Comparison of ENCODE assay signal across 19 mouse cellular contexts in the genomic region with DNA sequence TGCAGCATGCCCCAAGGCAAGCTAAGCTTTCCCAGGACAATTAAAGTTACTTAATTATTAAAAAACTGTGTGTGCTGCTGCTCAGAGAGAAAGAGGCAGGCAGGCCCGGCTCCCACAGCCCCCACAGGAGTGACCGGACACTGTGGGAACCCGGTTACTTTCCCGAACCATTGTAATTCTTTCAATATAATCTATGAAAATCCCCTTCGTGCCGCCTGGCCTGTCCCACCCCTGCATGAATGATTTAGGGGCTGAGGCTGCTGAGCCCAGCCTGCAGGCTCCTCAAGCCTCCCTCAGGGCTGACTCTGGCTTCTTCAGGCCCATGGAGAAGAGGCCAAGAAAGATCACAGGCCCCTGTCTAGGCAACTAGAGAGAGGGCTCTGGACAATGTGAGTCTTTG. TPM values are rescaled to one million over a fixed set of nuclear protein-coding genes. Genes with fewer than 3 reads are reported as not detected.
A peak's percentile ranks its signal among the peaks of the same experiment; 100 is the strongest.
DNase-seq lines count a peak whose midpoint lies in the region; ATAC-seq and TF ChIP-seq lines count a peak whose summit lies in the region.
"Had no signal": no experiment of that assay in that cellular context is flagged by ENCODE, and none has a peak within 500 bp of the region (broad histone marks: within the 10 kb centered on the region; RNA-seq: fewer than 3 reads in every experiment).

No protein-coding gene starts in this region.

- ATAC-seq in forebrain, embryonic 14.5 days, result no peak; the same call in 1 of the 2 replicates
- no peak for ATAC-seq in forebrain, embryonic 15.5 days (replicated peaks)
- peak; percentile 84 for ATAC-seq in midbrain, embryonic 11.5 days (ENCODE audit: low FRiP score)
- ATAC-seq in midbrain, postnatal 0 days (ENCODE audit: low FRiP score), result no peak
- ATAC-seq in stomach, embryonic 16.5 days (ENCODE audit: insufficient read depth, low FRiP score), result no peak
- ATAC-seq: intestine, embryonic 15.5 days had no signal

- H3K4me1 ChIP-seq in forebrain, embryonic 14.5 days (ENCODE audit: control insufficient read depth, insufficient read depth, low read length), result peaks cover 6% of the 10 kb centered on the region; the same call in 1 of the 2 replicates
- H3K4me1 ChIP-seq in forebrain, embryonic 15.5 days, result peaks cover 10% of the 10 kb centered on the region
- H3K4me1 ChIP-seq in midbrain, embryonic 11.5 days (ENCODE audit: control insufficient read depth, insufficient read depth, low read length), result peaks cover 14% of the 10 kb centered on the region
- H3K4me1 ChIP-seq in midbrain, postnatal 0 days (ENCODE audit: insufficient read depth, low read length), result no peaks in the 10 kb centered on the region
- H3K4me1 ChIP-seq in limb, embryonic 10.5 days, result peaks cover 53% of the 10 kb centered on the region
- peaks cover 5% of the 10 kb centered on the region; the same call in 1 of the 2 replicates for H3K4me1 ChIP-seq in stomach, embryonic 16.5 days (ENCODE audit: control insufficient read depth, insufficient read depth, low read length)
- H3K4me1 ChIP-seq: lung, embryonic 15.5 days had no signal

- H3K27me3 ChIP-seq in forebrain, embryonic 14.5 days (replicated peaks; ENCODE audit: control insufficient read depth, insufficient read depth, low read length), result no peaks in the 10 kb centered on the region; the same call in none of the 2 replicates
- H3K27me3 ChIP-seq in forebrain, embryonic 15.5 days, result peaks cover 8% of the 10 kb centered on the region; the same call in 1 of the 2 replicates
- peaks cover 9% of the 10 kb centered on the region; the same call in 1 of the 2 replicates for H3K27me3 ChIP-seq in midbrain, embryonic 11.5 days (ENCODE audit: control insufficient read depth, insufficient read depth, low read length)
- no peaks in the 10 kb centered on the region for H3K27me3 ChIP-seq in midbrain, postnatal 0 days (ENCODE audit: insufficient read depth, low read length)
- H3K27me3 ChIP-seq in limb, embryonic 10.5 days (ENCODE audit: low read depth, poor library complexity, severe bottlenecking), result peaks cover 5% of the 10 kb centered on the region; the same call in 1 of the 2 replicates
- no peaks in the 10 kb centered on the region for H3K27me3 ChIP-seq in stomach, embryonic 16.5 days (ENCODE audit: control insufficient read depth, insufficient read depth, low read length)
- H3K27me3 ChIP-seq: heart, embryonic 15.5 days; intestine, embryonic 15.5 days; lung, embryonic 15.5 days had no signal

- 6% methylated on average over 6 of the region's 6 CpGs for WGBS in forebrain, embryonic 14.5 days
- 4% methylated on average over 6 of the region's 6 CpGs for WGBS in forebrain, embryonic 15.5 days
- 19% methylated on average over 6 of the region's 6 CpGs for WGBS in midbrain, embryonic 11.5 days
- WGBS in midbrain, postnatal 0 days, result 21% methylated on average over 6 of the region's 6 CpGs
- WGBS in limb, embryonic 10.5 days, result 52% methylated on average over 6 of the region's 6 CpGs
- 40% methylated on average over 6 of the region's 6 CpGs for WGBS in stomach, embryonic 16.5 days

- TF ChIP-seq CTCF in midbrain, postnatal 0 days (IDR thresholded peaks at IDR 0.05), result no peak

- no peak overlapping the region for H3K4me3 ChIP-seq in forebrain, embryonic 14.5 days (ENCODE audit: low read depth, low read length)
- no peak overlapping the region for H3K4me3 ChIP-seq in forebrain, embryonic 15.5 days
- H3K4me3 ChIP-seq in midbrain, embryonic 11.5 days (ENCODE audit: low read depth, low read length), result no peak overlapping the region
- no peak overlapping the region for H3K4me3 ChIP-seq in midbrain, postnatal 0 days (ENCODE audit: low read depth, low read length)
- H3K4me3 ChIP-seq in limb, embryonic 10.5 days, result no peak overlapping the region
- no peak overlapping the region for H3K4me3 ChIP-seq in stomach, embryonic 16.5 days (replicated peaks; ENCODE audit: low read length)
- H3K4me3 ChIP-seq: heart, embryonic 15.5 days; intestine, embryonic 15.5 days; lung, embryonic 15.5 days had no signal

- no peak overlapping the region for H3K9ac ChIP-seq in forebrain, embryonic 14.5 days (ENCODE audit: low read length)
- no peak overlapping the region for H3K9ac ChIP-seq in forebrain, embryonic 15.5 days (replicated peaks)
- H3K9ac ChIP-seq in midbrain, embryonic 11.5 days (ENCODE audit: low read length), result no peak overlapping the region
- H3K9ac ChIP-seq in midbrain, postnatal 0 days (replicated peaks; ENCODE audit: low read length, poor library complexity, severe bottlenecking), result no peak overlapping the region
- peak overlapping the region; percentile 16; the same call in 1 of the 2 replicates for H3K9ac ChIP-seq in stomach, embryonic 16.5 days (ENCODE audit: low read length)
- H3K9ac ChIP-seq: heart, embryonic 15.5 days; intestine, embryonic 15.5 days; liver, embryonic 14.5 days; lung, embryonic 15.5 days had no signal

- no peaks in the 10 kb centered on the region for H3K36me3 ChIP-seq in forebrain, embryonic 14.5 days (ENCODE audit: control insufficient read depth, insufficient read depth, low read length)
- H3K36me3 ChIP-seq in forebrain, embryonic 15.5 days, result no peaks in the 10 kb centered on the region
- no peaks in the 10 kb centered on the region for H3K36me3 ChIP-seq in midbrain, embryonic 11.5 days (ENCODE audit: control insufficient read depth, insufficient read depth, low read length)
- H3K36me3 ChIP-seq in midbrain, postnatal 0 days (ENCODE audit: insufficient read depth, low read length), result no peaks in the 10 kb centered on the region
- no peaks in the 10 kb centered on the region for H3K36me3 ChIP-seq in limb, embryonic 10.5 days
- no peaks in the 10 kb centered on the region for H3K36me3 ChIP-seq in stomach, embryonic 16.5 days (ENCODE audit: control insufficient read depth, insufficient read depth, low read length)
- H3K36me3 ChIP-seq: heart, embryonic 15.5 days; intestine, embryonic 15.5 days; lung, embryonic 15.5 days had no signal

- H3K4me2 ChIP-seq in forebrain, embryonic 14.5 days (ENCODE audit: low read length), result no peak overlapping the region
- H3K4me2 ChIP-seq in forebrain, embryonic 15.5 days (replicated peaks), result no peak overlapping the region
- no peak overlapping the region for H3K4me2 ChIP-seq in midbrain, embryonic 11.5 days
- no peak overlapping the region for H3K4me2 ChIP-seq in midbrain, postnatal 0 days (ENCODE audit: low read depth, low read length, poor library complexity, severe bottlenecking)
- H3K4me2 ChIP-seq in stomach, embryonic 16.5 days (ENCODE audit: low read depth, low read length), result no peak overlapping the region
- H3K4me2 ChIP-seq: heart, embryonic 15.5 days; intestine, embryonic 15.5 days; lung, embryonic 15.5 days had no signal

- DNase-seq in forebrain, embryonic 14.5 days (ENCODE audit: low spot score), result peak; percentile 35
- no peak for DNase-seq in midbrain, embryonic 11.5 days (ENCODE audit: low spot score, missing footprints)
- no peak for DNase-seq in midbrain, postnatal 0 days (ENCODE audit: low spot score)
- DNase-seq in limb, embryonic 10.5 days (ENCODE audit: low spot score), result no peak
- no peak for DNase-seq in adipocyte (ENCODE audit: low spot score)
- DNase-seq: cerebellum, adult 8-10 months; gastrocnemius, postnatal 14 days; heart, adult 18-20 months; heart, postnatal 4 days; kidney, postnatal 4 days; lung, postnatal 4 days; spleen, adult 18-20 months; thymus, adult 2 months had no signal

- H3K27ac ChIP-seq in forebrain, embryonic 14.5 days (ENCODE audit: low read depth, low read length), result no peak overlapping the region
- H3K27ac ChIP-seq in forebrain, embryonic 15.5 days (replicated peaks), result no peak overlapping the region
- H3K27ac ChIP-seq in midbrain, embryonic 11.5 days (ENCODE audit: low read depth, low read length), result no peak overlapping the region; the same call in 1 of the 2 replicates
- no peak overlapping the region for H3K27ac ChIP-seq in midbrain, postnatal 0 days (ENCODE audit: low read depth, low read length)
- peak overlapping the region; percentile 64; the same call in 1 of the 2 replicates for H3K27ac ChIP-seq in limb, embryonic 10.5 days
- no peak overlapping the region for H3K27ac ChIP-seq in stomach, embryonic 16.5 days (ENCODE audit: low read length)
- H3K27ac ChIP-seq: heart, embryonic 15.5 days; intestine, embryonic 15.5 days; liver, embryonic 14.5 days; lung, embryonic 15.5 days had no signal

- H3K9me3 ChIP-seq in forebrain, embryonic 14.5 days (replicated peaks; ENCODE audit: control insufficient read depth, low read length), result no peaks in the 10 kb centered on the region
- H3K9me3 ChIP-seq in forebrain, embryonic 15.5 days, result no peaks in the 10 kb centered on the region
- no peaks in the 10 kb centered on the region for H3K9me3 ChIP-seq in midbrain, embryonic 11.5 days (ENCODE audit: control insufficient read depth, low read length)
- no peaks in the 10 kb centered on the region for H3K9me3 ChIP-seq in midbrain, postnatal 0 days (ENCODE audit: low read length)
- H3K9me3 ChIP-seq in limb, embryonic 10.5 days (replicated peaks), result no peaks in the 10 kb centered on the region
- H3K9me3 ChIP-seq in stomach, embryonic 16.5 days (replicated peaks; ENCODE audit: control insufficient read depth, low read length), result no peaks in the 10 kb centered on the region
- H3K9me3 ChIP-seq: heart, embryonic 15.5 days; intestine, embryonic 15.5 days; lung, embryonic 15.5 days had no signal

RNA-seq across cellular contexts. Expression of a gene that starts 36.0 kb away (rescaled TPM):
- 15.2 and 20.5 TPM in 2 replicates for polyA plus RNA-seq in forebrain, embryonic 14.5 days (2014; fragmentation: Nextera tagmentation; extraction: Ambion mirVana)
- 16.4 and 18.8 TPM in 2 replicates for polyA plus RNA-seq in forebrain, embryonic 15.5 days (2015; fragmentation: Nextera tagmentation; extraction: Ambion mirVana)
- 30.4 and 33.6 TPM in 2 replicates for polyA plus RNA-seq in midbrain, embryonic 11.5 days (2014; fragmentation: Nextera tagmentation; extraction: Ambion mirVana)
- total RNA-seq in midbrain, postnatal 0 days (2014; rRNA removed), result 10.2 and 10.3 TPM in 2 replicates
- 9.2 and 13.0 TPM in 2 replicates for polyA plus RNA-seq in midbrain, postnatal 0 days (2015; fragmentation: Nextera tagmentation; extraction: Ambion mirVana)
- 39.5 and 45.5 TPM in 2 replicates for polyA plus RNA-seq in limb, embryonic 10.5 days (2016; fragmentation: Nextera tagmentation; extraction: Ambion mirVana)
- polyA plus RNA-seq in stomach, embryonic 16.5 days (2015; fragmentation: Nextera tagmentation; extraction: Ambion mirVana), result 34.4 and 38.5 TPM in 2 replicates
